In the genomic region with DNA sequence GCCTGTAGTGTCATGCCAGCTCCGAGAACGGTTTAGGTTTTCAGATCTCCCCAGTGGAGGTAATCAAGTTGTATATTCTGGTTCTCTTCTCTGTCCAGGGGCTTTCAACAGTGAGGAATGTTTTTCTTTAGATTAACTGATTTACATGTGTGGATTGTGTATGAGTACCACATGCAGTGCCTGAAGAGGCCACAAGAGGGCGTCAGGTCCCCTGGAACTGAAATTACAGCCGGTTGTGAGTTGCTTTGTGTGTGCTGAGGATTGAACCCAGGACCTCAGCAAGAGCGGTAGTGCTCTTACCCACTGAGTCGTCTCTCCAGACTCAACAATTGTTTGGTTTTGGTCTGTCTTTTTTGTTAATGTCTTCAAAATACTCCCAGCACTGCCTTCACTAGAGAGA, we compare ENCODE assay signal across 17 mouse cellular contexts. TPM values are rescaled to one million over a fixed set of nuclear protein-coding genes. Genes with fewer than 3 reads are reported as not detected.
DNase-seq lines count a peak whose midpoint lies in the region; ATAC-seq and TF ChIP-seq lines count a peak whose summit lies in the region.
"Had no signal": no experiment of that assay in that cellular context is flagged by ENCODE, and none has a peak within 500 bp of the region (broad histone marks: within the 10 kb centered on the region; RNA-seq: fewer than 3 reads in every experiment).

No protein-coding gene starts in this region.

- TF ChIP-seq CTCF in heart, postnatal 0 days (IDR thresholded peaks at IDR 0.05; ENCODE audit: low read depth), result peak; percentile 17
- TF ChIP-seq CTCF in lung, embryonic 14.5 days (IDR thresholded peaks at IDR 0.05; ENCODE audit: low read depth), result peak; percentile 68
- TF ChIP-seq CTCF in ES-Bruce4 (IDR thresholded peaks at IDR 0.05; ENCODE audit: low read depth, low read length), result peak; percentile 73
- TF ChIP-seq CTCF in cortical plate, adult 2 months (IDR thresholded peaks at IDR 0.05; ENCODE audit: extremely low read depth, insufficient read depth, low read length), result 0 out of 2 replicates have a peak, but pooled peaks have one; percentile 32

- no peak overlapping the region for H3K4me3 ChIP-seq in heart, postnatal 0 days (ENCODE audit: low read depth, low read length)
- H3K4me3 ChIP-seq in lung, embryonic 14.5 days (ENCODE audit: low read depth, low read length), result no peak overlapping the region
- no peak overlapping the region for H3K4me3 ChIP-seq in ES-Bruce4 (ENCODE audit: low read depth, low read length)
- H3K4me3 ChIP-seq in cortical plate, adult 2 months (ENCODE audit: insufficient read depth, low read length), result no peak overlapping the region
- H3K4me3 ChIP-seq: embryonic facial prominence, embryonic 15.5 days had no signal

- peaks cover 14% of the 10 kb centered on the region for H3K4me1 ChIP-seq in heart, postnatal 0 days (ENCODE audit: control insufficient read depth, insufficient read depth)
- H3K4me1 ChIP-seq in lung, embryonic 14.5 days (ENCODE audit: insufficient read depth), result no peaks in the 10 kb centered on the region
- peaks cover 9% of the 10 kb centered on the region for H3K4me1 ChIP-seq in ES-Bruce4 (ENCODE audit: control insufficient read depth, insufficient read depth, low read length)
- H3K4me1 ChIP-seq in cortical plate, adult 2 months (ENCODE audit: control insufficient read depth, insufficient read depth, low read length), result peaks cover 4% of the 10 kb centered on the region; the same call in 1 of the 2 replicates

- no peaks in the 10 kb centered on the region for H3K27me3 ChIP-seq in heart, postnatal 0 days (ENCODE audit: control insufficient read depth, insufficient read depth, low read length)
- H3K27me3 ChIP-seq in lung, embryonic 14.5 days (ENCODE audit: insufficient read depth, low read length), result no peaks in the 10 kb centered on the region
- no peaks in the 10 kb centered on the region for H3K27me3 ChIP-seq in ES-Bruce4 (ENCODE audit: control insufficient read depth, insufficient read depth, low read length, poor library complexity, severe bottlenecking)
- H3K27me3 ChIP-seq: embryonic facial prominence, embryonic 15.5 days had no signal

- no peak overlapping the region for H3K4me2 ChIP-seq in heart, postnatal 0 days (ENCODE audit: low read depth, low read length)
- no peak overlapping the region for H3K4me2 ChIP-seq in lung, embryonic 14.5 days
- H3K4me2 ChIP-seq: embryonic facial prominence, embryonic 15.5 days had no signal

- TF ChIP-seq EP300 in heart, postnatal 0 days (IDR thresholded peaks at IDR 0.05; ENCODE audit: low read depth), result no peak
- no peak for TF ChIP-seq EP300 in ES-Bruce4 (IDR thresholded peaks at IDR 0.05; ENCODE audit: insufficient read depth, low read depth, low read length)

- H3K9ac ChIP-seq in heart, postnatal 0 days (replicated peaks; ENCODE audit: low read depth, low read length), result no peak overlapping the region
- no peak overlapping the region for H3K9ac ChIP-seq in lung, embryonic 14.5 days
- no peak overlapping the region for H3K9ac ChIP-seq in ES-Bruce4 (ENCODE audit: low read depth, poor library complexity, severe bottlenecking)
- H3K9ac ChIP-seq: embryonic facial prominence, embryonic 15.5 days had no signal

- no peak for TF ChIP-seq POLR2A in ES-Bruce4 (IDR thresholded peaks at IDR 0.05; ENCODE audit: insufficient read depth, low read length)
- no peak for TF ChIP-seq POLR2A in cortical plate, adult 2 months (IDR thresholded peaks at IDR 0.05; ENCODE audit: extremely low read depth, insufficient read depth, low read length)

- no peak overlapping the region for H3K27ac ChIP-seq in heart, postnatal 0 days (ENCODE audit: low read depth)
- H3K27ac ChIP-seq in lung, embryonic 14.5 days (ENCODE audit: low read depth), result no peak overlapping the region
- H3K27ac ChIP-seq in ES-Bruce4 (ENCODE audit: insufficient read depth, low read length), result no peak overlapping the region
- no peak overlapping the region for H3K27ac ChIP-seq in cortical plate, adult 2 months (ENCODE audit: insufficient read depth, low read length)
- H3K27ac ChIP-seq: embryonic facial prominence, embryonic 15.5 days had no signal

- no peak for DNase-seq in heart, postnatal 0 days (ENCODE audit: low spot score)
- no peak for DNase-seq in heart, postnatal 25 days (ENCODE audit: low spot score)
- no peak for DNase-seq in lung, embryonic 14.5 days
- DNase-seq in lung, postnatal 36 days, result no peak
- DNase-seq in layer of hippocampus, postnatal 36 days, result no peak
- DNase-seq in layer of hippocampus, adult 9-11 months, result no peak
- DNase-seq: cerebellum, postnatal 36 days; heart, postnatal 36 days; kidney, adult 8-10 months; thymus, postnatal 25 days had no signal

- WGBS in heart, postnatal 0 days, result 60% methylated on average over 6 of the region's 6 CpGs
- 63% methylated on average over 6 of the region's 6 CpGs for WGBS in lung, embryonic 14.5 days

- no peak for ATAC-seq in heart, postnatal 0 days (ENCODE audit: insufficient read depth, low read depth)
- no peak for ATAC-seq in lung, embryonic 14.5 days (ENCODE audit: insufficient read depth)

- H3K36me3 ChIP-seq in heart, postnatal 0 days (replicated peaks; ENCODE audit: control insufficient read depth, insufficient read depth, low read length), result no peaks in the 10 kb centered on the region
- no peaks in the 10 kb centered on the region for H3K36me3 ChIP-seq in lung, embryonic 14.5 days (ENCODE audit: insufficient read depth)
- H3K36me3 ChIP-seq in ES-Bruce4 (ENCODE audit: control insufficient read depth, insufficient read depth, low read length, poor library complexity, severe bottlenecking), result no peaks in the 10 kb centered on the region
- H3K36me3 ChIP-seq: embryonic facial prominence, embryonic 15.5 days had no signal

- H3K9me3 ChIP-seq in heart, postnatal 0 days (replicated peaks; ENCODE audit: control insufficient read depth, low read length), result no peaks in the 10 kb centered on the region
- no peaks in the 10 kb centered on the region for H3K9me3 ChIP-seq in lung, embryonic 14.5 days (ENCODE audit: low read depth, low read length)
- no peaks in the 10 kb centered on the region for H3K9me3 ChIP-seq in ES-Bruce4 (replicated peaks; ENCODE audit: control insufficient read depth, insufficient read depth, low read length, poor library complexity, severe bottlenecking)
- H3K9me3 ChIP-seq: embryonic facial prominence, embryonic 15.5 days had no signal

- intact Hi-C loops in heart, postnatal 25 days (cut with DNase I), result no loop called here

RNA-seq across cellular contexts. Expression of gene Spaca4, which starts 20.9 kb away (rescaled TPM):
- total RNA-seq in heart, postnatal 0 days (2014; rRNA removed; ENCODE audit: low replicate concordance), result not detected in 2 replicates
- polyA plus RNA-seq in heart, postnatal 0 days (2015; fragmentation: Nextera tagmentation; extraction: Ambion mirVana), result not detected in 2 replicates
- not detected for total RNA-seq in heart, postnatal 25 days (2021)
- not detected in 2 replicates for polyA plus RNA-seq in lung, embryonic 14.5 days (2014; fragmentation: Nextera tagmentation; extraction: Ambion mirVana)
- polyA plus RNA-seq in ES-Bruce4 (2011; ENCODE audit: insufficient read depth, insufficient read length, low read depth, missing spikeins), result not detected in 2 replicates
- polyA plus RNA-seq in cortical plate, adult 2 months (2012; rRNA removed), result not detected in 2 replicates
- not detected for total RNA-seq in layer of hippocampus, postnatal 36 days (2021)
- total RNA-seq: granulocyte monocyte progenitor cell, adult 5-6 weeks; heart, postnatal 36 days; layer of hippocampus, postnatal 10 days; megakaryocyte progenitor cell, adult 5-6 weeks had no signal
- polyA plus RNA-seq: limb, embryonic 14.5 days had no signal

RNA-seq across cellular contexts. Expression of gene Fam83e, which starts 25.5 kb away (rescaled TPM):
- total RNA-seq in heart, postnatal 0 days (2014; rRNA removed; ENCODE audit: low replicate concordance), result not detected in 2 replicates
- 0.07 and 0.26 TPM in 2 replicates for polyA plus RNA-seq in heart, postnatal 0 days (2015; fragmentation: Nextera tagmentation; extraction: Ambion mirVana)
- total RNA-seq in heart, postnatal 25 days (2021), result under 1 TPM; 0.20 to 0.34 TPM
- polyA plus RNA-seq in lung, embryonic 14.5 days (2014; fragmentation: Nextera tagmentation; extraction: Ambion mirVana), result 0.92 and 1.1 TPM in 2 replicates
- polyA plus RNA-seq in ES-Bruce4 (2011; ENCODE audit: insufficient read depth, insufficient read length, low read depth, missing spikeins), result 0.85 and 1.4 TPM in 2 replicates
- polyA plus RNA-seq in cortical plate, adult 2 months (2012; rRNA removed), result 0.19 and 0.21 TPM in 2 replicates
- under 1 TPM; 0.12 to 0.13 TPM for total RNA-seq in layer of hippocampus, postnatal 36 days (2021)

RNA-seq across cellular contexts. Expression of gene Sphk2, which starts 28.7 kb away (rescaled TPM):
- 19.5 and 23.3 TPM in 2 replicates for total RNA-seq in heart, postnatal 0 days (2014; rRNA removed; ENCODE audit: low replicate concordance)
- polyA plus RNA-seq in heart, postnatal 0 days (2015; fragmentation: Nextera tagmentation; extraction: Ambion mirVana), result 11.1 and 11.4 TPM in 2 replicates
- total RNA-seq in heart, postnatal 25 days (2021), result 10 to 100 TPM; 15.8 to 16.7 TPM
- 21.9 and 23.8 TPM in 2 replicates for polyA plus RNA-seq in lung, embryonic 14.5 days (2014; fragmentation: Nextera tagmentation; extraction: Ambion mirVana)
- polyA plus RNA-seq in ES-Bruce4 (2011; ENCODE audit: insufficient read depth, insufficient read length, low read depth, missing spikeins), result 10.4 and 11.1 TPM in 2 replicates
- polyA plus RNA-seq in cortical plate, adult 2 months (2012; rRNA removed), result 22.5 and 23.5 TPM in 2 replicates
- total RNA-seq in layer of hippocampus, postnatal 36 days (2021), result 10 to 100 TPM; 36.6 to 37.2 TPM

RNA-seq across cellular contexts. Expression of gene Rpl18, which starts 31.3 kb away (rescaled TPM):
- 1,259 and 1,310 TPM in 2 replicates for total RNA-seq in heart, postnatal 0 days (2014; rRNA removed; ENCODE audit: low replicate concordance)
- 479 and 486 TPM in 2 replicates for polyA plus RNA-seq in heart, postnatal 0 days (2015; fragmentation: Nextera tagmentation; extraction: Ambion mirVana)
- total RNA-seq in heart, postnatal 25 days (2021), result 100 to 1,000 TPM; 507 to 553 TPM
- polyA plus RNA-seq in lung, embryonic 14.5 days (2014; fragmentation: Nextera tagmentation; extraction: Ambion mirVana), result 1,245 and 1,303 TPM in 2 replicates
- 1,593 and 1,677 TPM in 2 replicates for polyA plus RNA-seq in ES-Bruce4 (2011; ENCODE audit: insufficient read depth, insufficient read length, low read depth, missing spikeins)
- polyA plus RNA-seq in cortical plate, adult 2 months (2012; rRNA removed), result 255 and 261 TPM in 2 replicates
- total RNA-seq in layer of hippocampus, postnatal 36 days (2021), result 100 to 1,000 TPM; 372 to 375 TPM

RNA-seq across cellular contexts. Expression of gene Lmtk3, which starts 37.0 kb away (rescaled TPM):
- total RNA-seq in heart, postnatal 0 days (2014; rRNA removed; ENCODE audit: low replicate concordance), result 0.31 TPM in 1 of 2 replicates, not detected in the other
- polyA plus RNA-seq in heart, postnatal 0 days (2015; fragmentation: Nextera tagmentation; extraction: Ambion mirVana), result not detected in 2 replicates
- under 1 TPM in 1 of 2 experiments, not detected in 1; 0.14 TPM for total RNA-seq in heart, postnatal 25 days (2021)
- polyA plus RNA-seq in lung, embryonic 14.5 days (2014; fragmentation: Nextera tagmentation; extraction: Ambion mirVana), result 0.76 and 1.9 TPM in 2 replicates
- polyA plus RNA-seq in ES-Bruce4 (2011; ENCODE audit: insufficient read depth, insufficient read length, low read depth, missing spikeins), result 9.6 and 11.3 TPM in 2 replicates
- polyA plus RNA-seq in cortical plate, adult 2 months (2012; rRNA removed), result 191 and 227 TPM in 2 replicates
- 100 to 1,000 TPM; 285 to 298 TPM for total RNA-seq in layer of hippocampus, postnatal 36 days (2021)
- total RNA-seq: granulocyte monocyte progenitor cell, adult 5-6 weeks had no signal

Comparison
In these comparisons a context has a peak if more than half of its experiments do, and no peak if none do; other contexts are left out.
1. CTCF ChIP-seq: peak in every context shown above with its lines; median percentile 73 in ES-Bruce4; 68 in lung, embryonic 14.5 days; 32 in cortical plate, adult 2 months; 17 in heart, postnatal 0 days.